Comparison of ENCODE assay signal across 8 mouse cellular contexts in genomic region chr14:13934052-13934371, GRCm38 (mm10). TPM values are rescaled to one million over a fixed set of nuclear protein-coding genes. Genes with fewer than 3 reads are reported as not detected.
DNase-seq lines count a peak whose midpoint lies in the region; ATAC-seq and TF ChIP-seq lines count a peak whose summit lies in the region.

No protein-coding gene starts in this region.

- ATAC-seq in hematopoietic stem cell, adult 5-6 weeks (replicated peaks in 1 of 2; ENCODE audit: insufficient read depth in 1 of 2, low FRiP score in 2 of 2, low TSS enrichment in 1 of 2, low read depth in 1 of 2, poor library complexity in 2 of 2, severe bottlenecking in 2 of 2): peak; percentile 35 to 36; a peak in 1 of 4 replicates
- peak; percentile 41; the same call in 1 of the 2 replicates for ATAC-seq in liver, embryonic 13.5 days (ENCODE audit: low read depth)

- peak overlapping the region; percentile 53 for H3K9ac ChIP-seq in liver, embryonic 13.5 days

- H3K27ac ChIP-seq in gastrocnemius, adult 2 months: peak overlapping the region; percentile 70
- no peak overlapping the region for H3K27ac ChIP-seq in liver, embryonic 13.5 days

- peak overlapping the region; percentile 77 for H3K4me2 ChIP-seq in liver, embryonic 13.5 days

- intact Hi-C loops in gastrocnemius, adult 2 months (cut with DNase I): no loop called here
- intact Hi-C loops in gastrocnemius, postnatal 36 days (cut with DNase I): no loop called here

- no peak for DNase-seq in gastrocnemius, adult 2 months
- DNase-seq in gastrocnemius, postnatal 10 days: no peak
- peak; percentile 27 for DNase-seq in CD4-positive, CD25-positive, alpha-beta regulatory T cell, adult 2 months (ENCODE audit: low read depth, low spot score)
- no peak for DNase-seq in liver, embryonic 13.5 days
- no peak for DNase-seq in right cerebral cortex, postnatal 36 days (ENCODE audit: low spot score in 2 of 2)
- no peak for DNase-seq in gastrocnemius, postnatal 36 days
- DNase-seq in adrenal gland, postnatal 4 days (ENCODE audit: low spot score in 2 of 2): no peak

- H3K9me3 ChIP-seq in liver, embryonic 13.5 days (replicated peaks): no peaks in the 10 kb centered on the region

- no peaks in the 10 kb centered on the region for H3K27me3 ChIP-seq in liver, embryonic 13.5 days

- H3K4me1 ChIP-seq in liver, embryonic 13.5 days (replicated peaks): peaks cover 12% of the 10 kb centered on the region

- WGBS in liver, embryonic 13.5 days (ENCODE audit: insufficient replicate concordance): 31% methylated on average over 5 of the region's 5 CpGs

- no peak for TF ChIP-seq CTCF in gastrocnemius, adult 2 months (IDR thresholded peaks at IDR 0.05)

- peak overlapping the region; percentile 61 for H3K4me3 ChIP-seq in gastrocnemius, adult 2 months
- H3K4me3 ChIP-seq in liver, embryonic 13.5 days (replicated peaks): peak overlapping the region; percentile 55

- H3K36me3 ChIP-seq in liver, embryonic 13.5 days: no peaks in the 10 kb centered on the region

RNA-seq across cellular contexts. Expression of gene Gm281, which starts 19.7 kb away (rescaled TPM):
- not detected for total RNA-seq in gastrocnemius, adult 2 months (2021)
- total RNA-seq in gastrocnemius, postnatal 10 days (2021): not detected
- not detected in 2 replicates for total RNA-seq in hematopoietic stem cell, adult 5-6 weeks (2017)
- not detected in 2 replicates for polyA plus RNA-seq in liver, embryonic 13.5 days (2015; fragmentation: Nextera tagmentation; extraction: Ambion mirVana)
- not detected for total RNA-seq in gastrocnemius, postnatal 36 days (2021)
- not detected for total RNA-seq in adrenal gland, postnatal 4 days (2021)

RNA-seq across cellular contexts. Expression of gene Atxn7, which starts 27.2 kb away (rescaled TPM):
- total RNA-seq in gastrocnemius, adult 2 months (2021): 10 to 100 TPM; 18.1 to 20.5 TPM
- 10 to 100 TPM; 14.9 to 15.4 TPM for total RNA-seq in gastrocnemius, postnatal 10 days (2021)
- total RNA-seq in hematopoietic stem cell, adult 5-6 weeks (2017): 25.4 and 33.5 TPM in 2 replicates
- 1.2 and 1.6 TPM in 2 replicates for polyA plus RNA-seq in liver, embryonic 13.5 days (2015; fragmentation: Nextera tagmentation; extraction: Ambion mirVana)
- total RNA-seq in gastrocnemius, postnatal 36 days (2021): 10 to 100 TPM; 13.3 to 16.0 TPM
- total RNA-seq in adrenal gland, postnatal 4 days (2021): 10 to 100 TPM; 32.0 to 35.2 TPM

RNA-seq across cellular contexts. Expression of gene Thoc7, which starts 27.6 kb away (rescaled TPM):
- 100 to 1,000 TPM; 125 to 155 TPM for total RNA-seq in gastrocnemius, adult 2 months (2021)
- total RNA-seq in gastrocnemius, postnatal 10 days (2021): 100 to 1,000 TPM; 128 to 132 TPM
- total RNA-seq in hematopoietic stem cell, adult 5-6 weeks (2017): 216 and 342 TPM in 2 replicates
- polyA plus RNA-seq in liver, embryonic 13.5 days (2015; fragmentation: Nextera tagmentation; extraction: Ambion mirVana): 113 and 133 TPM in 2 replicates
- total RNA-seq in gastrocnemius, postnatal 36 days (2021): 100 to 1,000 TPM; 110 to 140 TPM
- 100 to 1,000 TPM; 137 to 141 TPM for total RNA-seq in adrenal gland, postnatal 4 days (2021)
